Mouse (Mus musculus): ENCODE measurements around the gene Pou2f3.

DNA sequence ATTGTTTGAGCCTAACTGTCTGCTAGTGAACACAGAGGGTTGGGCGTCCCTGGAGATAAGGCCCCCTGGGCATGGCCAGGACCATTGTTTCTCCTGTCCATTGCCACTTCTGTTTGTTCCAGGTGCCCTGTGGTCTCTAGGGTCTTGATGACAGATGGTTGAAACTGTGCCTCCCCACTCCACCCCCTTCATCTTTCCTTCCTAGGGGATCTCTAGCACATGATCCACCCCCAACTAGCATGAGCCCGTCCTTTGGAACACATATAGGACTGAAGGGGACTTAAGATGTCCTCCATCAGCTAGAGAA lies 30.4 kb upstream of the Pou2f3 start:
- no peak for TF ChIP-seq CTCF (IDR thresholded peaks at IDR 0.05)
- no peak for TF ChIP-seq EP300 (IDR thresholded peaks at IDR 0.05; ENCODE audit: insufficient read depth, low read depth, low read length)
- TF ChIP-seq POLR2A (IDR thresholded peaks at IDR 0.05; ENCODE audit: insufficient read depth, low read depth, low read length): no peak

All from heart, adult 2 months (tissue).